Mouse (Mus musculus) ES-CJ7 (cell line): Measurements from ENCODE around the gene Pou3f4.
A peak's percentile ranks its signal among the peaks of the same experiment; 100 is the strongest.
"Not testable (repeated sequence)": the region's sequence is repeated elsewhere in the genome, so short reads cannot be mapped to it uniquely, and the experiment has no call there.

ENCODE experiments used
- DNase-seq: peaks from one replicate; pipeline ENCODE4 v3.0.0; 2011; ENCODE audit warnings: low read depth, low spot score

Pou3f4 gene

GRCm38 (mm10) chrX:110814151-110814571 lies at the start of gene Pou3f4:
TSS of gene Pou3f4 (plus strand) at chrX:110814280.
- DNase-seq: peak; percentile 47

DNA sequence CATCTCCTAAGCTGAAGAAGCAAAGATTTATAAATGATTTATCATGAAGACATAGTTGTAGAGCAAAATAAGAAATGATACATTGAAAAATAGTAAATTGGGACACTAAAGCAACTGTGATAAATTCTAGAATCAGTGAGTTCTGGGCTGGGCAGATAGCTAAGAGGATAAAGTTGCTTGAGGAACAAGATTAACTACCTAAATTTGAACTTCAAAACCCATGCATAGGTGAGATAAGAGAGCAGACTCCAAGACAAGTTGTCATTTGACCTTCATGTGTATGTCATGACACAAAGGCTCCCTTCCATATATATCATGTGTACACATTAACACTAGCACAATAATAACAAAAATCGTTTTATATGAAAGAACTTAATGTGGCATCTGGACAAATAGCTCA lies 48.1 kb upstream of the Pou3f4 start:
- DNase-seq: no peak

DNA sequence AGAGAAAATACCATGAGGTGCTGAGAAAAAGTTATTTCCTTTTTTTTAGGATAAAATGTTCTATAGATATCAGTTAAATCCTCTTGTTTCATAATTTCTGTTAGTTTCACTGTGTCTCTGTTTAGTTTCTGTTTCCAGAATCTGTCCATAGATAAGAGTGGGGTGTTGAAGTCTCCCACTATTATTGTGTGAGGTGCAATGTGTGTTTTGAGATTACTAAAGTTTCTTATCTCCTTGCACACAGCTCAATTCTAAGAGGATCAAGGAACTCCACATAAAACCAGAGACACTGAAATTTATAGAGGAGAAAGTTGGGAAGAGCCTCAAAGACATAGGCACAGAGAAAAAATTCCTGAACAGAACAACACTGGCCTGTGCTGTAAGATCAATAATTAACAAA lies 39.3 kb upstream of the Pou3f4 start:
- DNase-seq: not testable (repeated sequence)

- peak; percentile 7 for DNase-seq
These were observed 11.6 kb upstream of the Pou3f4 start for GRCm38 (mm10) chrX:110802502-110802901.

DNA sequence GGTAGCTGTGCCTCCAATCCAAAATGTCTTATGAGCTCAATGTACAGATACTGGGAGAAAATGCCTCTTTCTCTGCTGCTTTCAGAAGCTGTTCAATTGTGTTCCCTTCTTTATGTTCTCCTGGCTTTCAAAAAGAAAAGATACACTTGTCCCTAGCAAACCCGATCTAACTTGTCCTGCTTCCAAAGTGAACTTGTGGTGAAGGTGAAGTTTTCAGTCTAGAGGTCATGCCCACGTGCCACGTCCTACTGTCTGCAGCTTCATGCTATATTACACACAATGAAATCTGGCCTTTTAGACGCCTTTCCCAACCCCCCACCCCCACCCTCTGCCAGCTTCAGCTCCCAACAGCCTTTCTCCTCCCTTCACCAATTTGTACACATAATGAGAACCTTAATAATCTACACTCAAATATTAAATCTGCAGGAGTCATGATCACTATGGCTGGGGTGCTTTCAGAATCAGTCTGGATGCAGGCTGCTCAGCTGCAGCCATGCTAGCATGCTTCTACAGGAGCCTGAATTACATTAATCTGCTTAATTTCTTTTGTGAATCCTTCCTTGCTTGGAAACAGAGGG lies 4.0 kb upstream of the Pou3f4 start:
- no peak for DNase-seq

DNA sequence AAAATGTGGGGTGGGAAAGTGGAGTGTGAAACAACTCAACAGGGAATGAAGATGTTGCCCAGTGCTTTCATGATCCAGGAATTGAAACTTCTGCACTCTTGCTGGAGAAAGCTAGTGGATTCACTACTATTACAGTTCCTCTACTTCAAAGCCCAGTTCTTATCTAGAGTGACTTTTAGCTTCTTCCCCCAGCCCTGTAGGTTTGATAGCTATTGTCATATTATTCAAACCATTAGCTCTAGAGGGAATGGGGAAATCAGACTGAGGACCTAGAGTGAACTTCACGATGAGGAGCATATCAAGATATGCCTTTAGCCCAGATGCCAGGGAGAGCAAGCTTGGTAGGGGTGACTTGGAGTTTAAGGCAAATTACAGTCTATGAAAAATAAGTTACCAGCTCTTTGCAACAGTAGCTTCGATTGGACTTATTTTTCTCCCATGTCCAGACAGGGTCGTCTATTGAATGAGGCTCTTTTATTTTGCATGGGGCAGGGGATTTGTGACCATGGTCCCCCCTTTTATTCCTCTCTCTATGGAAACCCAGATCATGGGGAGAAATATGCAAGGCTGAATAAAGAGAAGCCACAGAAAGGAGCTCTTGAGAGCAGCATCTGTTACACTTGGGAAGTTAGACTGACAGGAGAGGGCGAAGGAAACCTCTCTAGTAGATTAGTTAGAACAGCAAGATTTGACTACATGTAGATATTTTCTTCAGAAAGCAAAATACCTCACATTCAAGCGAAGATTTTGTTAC lies 3.1 kb upstream of the Pou3f4 start:
- DNase-seq: no peak

DNA sequence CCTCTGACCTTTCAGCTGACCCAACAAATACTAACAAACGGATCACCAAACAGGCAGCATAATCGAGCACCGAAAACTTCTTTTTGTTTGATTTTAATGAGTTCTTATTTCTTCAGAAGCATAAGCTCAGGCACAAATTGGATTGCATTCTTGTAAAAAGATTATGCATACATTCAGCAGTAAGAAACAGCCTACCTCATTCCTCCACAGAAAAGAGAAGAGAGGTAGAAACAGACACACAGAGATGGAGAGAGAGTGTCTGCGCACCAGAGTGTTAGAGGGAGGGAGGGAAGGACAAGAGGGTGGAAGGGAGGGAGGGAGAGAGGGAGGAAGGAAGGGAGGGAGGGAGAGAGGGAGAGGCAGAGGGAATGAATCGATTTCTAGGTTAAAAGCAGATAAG lies 2.0 kb upstream of the Pou3f4 start:
- DNase-seq: no peak

- no peak for DNase-seq
These were observed 679 bp upstream of the Pou3f4 start for GRCm38 (mm10) chrX:110813401-110813800.

DNA sequence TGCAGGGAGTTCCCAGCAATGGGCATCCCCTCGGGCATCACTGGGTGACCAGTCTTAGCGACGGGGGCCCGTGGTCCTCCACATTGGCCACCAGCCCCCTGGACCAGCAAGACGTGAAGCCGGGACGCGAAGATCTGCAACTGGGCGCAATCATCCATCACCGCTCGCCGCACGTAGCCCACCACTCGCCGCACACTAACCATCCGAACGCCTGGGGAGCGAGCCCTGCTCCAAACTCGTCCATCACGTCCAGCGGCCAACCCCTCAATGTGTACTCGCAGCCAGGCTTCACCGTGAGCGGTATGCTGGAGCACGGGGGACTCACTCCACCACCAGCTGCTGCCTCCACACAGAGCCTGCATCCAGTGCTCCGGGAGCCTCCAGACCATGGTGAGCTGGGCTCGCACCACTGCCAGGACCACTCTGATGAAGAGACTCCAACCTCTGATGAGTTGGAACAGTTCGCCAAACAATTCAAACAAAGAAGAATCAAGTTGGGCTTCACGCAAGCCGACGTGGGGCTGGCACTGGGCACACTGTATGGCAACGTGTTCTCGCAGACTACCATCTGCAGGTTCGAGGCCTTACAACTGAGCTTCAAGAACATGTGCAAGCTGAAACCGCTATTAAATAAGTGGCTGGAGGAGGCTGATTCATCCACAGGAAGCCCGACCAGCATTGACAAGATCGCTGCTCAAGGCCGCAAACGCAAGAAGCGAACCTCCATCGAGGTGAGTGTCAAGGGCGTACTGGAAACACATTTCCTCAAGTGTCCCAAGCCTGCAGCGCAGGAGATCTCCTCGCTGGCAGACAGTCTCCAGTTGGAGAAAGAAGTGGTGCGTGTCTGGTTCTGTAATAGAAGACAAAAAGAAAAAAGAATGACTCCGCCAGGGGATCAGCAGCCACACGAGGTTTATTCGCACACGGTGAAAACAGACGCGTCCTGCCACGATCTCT lies 790 bp downstream of the Pou3f4 start:
- DNase-seq: peak; percentile 8

GRCm38 (mm10) chrX:110815549-110815930 lies 1.5 kb downstream of the Pou3f4 start:
- DNase-seq: no peak

- peak; percentile 4 for DNase-seq
These were observed 2.5 kb downstream of the Pou3f4 start for GRCm38 (mm10) chrX:110816609-110817008.

- DNase-seq: peak; percentile 3
These were observed 3.1 kb downstream of the Pou3f4 start for GRCm38 (mm10) chrX:110817211-110817610.

DNA sequence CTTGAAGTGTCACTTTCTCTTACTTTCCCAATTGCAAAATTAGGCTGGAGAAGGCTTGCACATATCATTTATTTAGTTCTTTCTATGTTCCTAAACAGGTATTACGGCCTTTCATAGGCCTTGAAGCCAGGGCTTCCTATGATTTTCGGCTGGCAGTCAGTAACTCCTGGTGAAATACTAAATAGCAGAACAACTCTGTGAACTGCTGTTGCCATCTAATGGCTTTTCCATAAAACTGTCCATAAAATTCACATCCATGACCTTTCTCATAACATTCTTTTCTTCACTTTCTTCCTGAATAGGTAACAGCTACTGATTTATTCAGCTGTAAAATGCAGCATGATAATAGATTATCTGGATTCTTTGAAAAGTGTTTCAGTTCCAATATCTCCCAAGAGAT lies 23.4 kb downstream of the Pou3f4 start:
- no peak for DNase-seq

GRCm38 (mm10) chrX:110851300-110851699 lies 37.2 kb downstream of the Pou3f4 start:
- no peak for DNase-seq
